Mouse (Mus musculus): ENCODE results near the gene Cenps.

The Cenps gene

DNA sequence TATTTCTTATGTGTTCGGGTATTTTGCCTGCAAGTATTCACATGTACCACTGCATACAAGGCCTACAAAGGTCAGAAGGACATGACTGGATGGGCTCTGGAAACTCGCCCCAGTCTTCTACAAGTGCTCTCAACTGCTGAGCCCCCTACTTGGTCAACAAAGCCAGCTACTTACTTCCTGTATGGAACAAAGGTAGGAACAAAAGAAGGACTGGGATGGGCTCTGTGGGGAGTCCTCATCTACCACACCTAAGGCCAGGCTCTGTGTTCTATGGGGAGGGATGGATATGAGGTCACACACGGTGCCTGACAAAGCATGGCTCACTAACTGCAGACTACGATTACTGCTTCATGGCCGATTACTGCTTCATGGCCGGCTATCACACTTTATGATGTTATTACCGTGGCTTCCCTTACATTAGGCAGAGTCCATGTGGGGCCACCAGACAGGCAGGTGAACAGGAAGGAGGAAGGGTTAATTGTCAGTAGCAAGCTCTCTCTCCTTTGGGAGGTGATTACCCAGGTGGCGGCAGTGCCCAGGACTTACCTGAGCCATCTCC is 20.1 kb upstream of the Cenps start:
- DNase-seq (ENCODE audit: inconsistent ontology term) = no peak

DNA sequence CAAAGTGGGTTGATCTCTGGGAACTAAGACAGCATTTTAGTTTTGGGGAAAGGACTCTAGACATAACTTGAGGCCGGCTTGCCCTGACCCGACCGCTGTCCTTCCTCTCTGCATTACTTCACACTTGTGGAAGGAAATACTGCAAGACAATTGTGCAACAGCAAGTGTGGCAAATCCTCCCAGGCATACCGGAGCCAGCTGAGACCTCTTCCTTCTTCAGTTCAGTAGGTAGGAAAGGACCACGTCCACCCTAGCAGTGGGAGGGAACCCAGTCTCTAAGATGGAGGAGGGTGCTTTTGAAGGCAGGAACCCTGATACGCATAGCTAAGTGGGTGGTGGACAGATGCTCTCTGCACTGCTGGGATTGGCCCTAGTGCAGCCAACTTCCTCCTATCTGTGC is 18.3 kb upstream of the Cenps start:
- DNase-seq (ENCODE audit: inconsistent ontology term) = no peak

DNA sequence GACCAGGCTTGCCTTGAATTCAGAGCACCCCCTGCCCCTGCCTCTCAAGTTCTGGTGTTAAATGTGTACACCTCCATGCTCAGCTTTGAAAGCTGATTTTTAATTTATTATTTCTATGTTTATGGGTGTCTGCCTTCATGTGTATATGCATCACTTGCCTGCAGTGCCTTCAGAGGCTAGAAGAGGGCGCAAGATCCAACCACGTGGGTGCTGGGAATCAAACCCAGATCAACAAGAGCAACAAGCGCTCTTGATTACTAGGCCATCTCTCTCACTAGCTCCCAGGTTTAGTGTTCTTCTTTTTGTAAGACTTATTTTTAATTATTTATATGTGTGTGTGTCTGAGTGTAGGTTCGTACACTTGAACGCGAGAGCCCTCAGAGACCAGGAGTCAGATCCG is 17.4 kb upstream of the Cenps start:
- DNase-seq (ENCODE audit: inconsistent ontology term) = no peak

DNA sequence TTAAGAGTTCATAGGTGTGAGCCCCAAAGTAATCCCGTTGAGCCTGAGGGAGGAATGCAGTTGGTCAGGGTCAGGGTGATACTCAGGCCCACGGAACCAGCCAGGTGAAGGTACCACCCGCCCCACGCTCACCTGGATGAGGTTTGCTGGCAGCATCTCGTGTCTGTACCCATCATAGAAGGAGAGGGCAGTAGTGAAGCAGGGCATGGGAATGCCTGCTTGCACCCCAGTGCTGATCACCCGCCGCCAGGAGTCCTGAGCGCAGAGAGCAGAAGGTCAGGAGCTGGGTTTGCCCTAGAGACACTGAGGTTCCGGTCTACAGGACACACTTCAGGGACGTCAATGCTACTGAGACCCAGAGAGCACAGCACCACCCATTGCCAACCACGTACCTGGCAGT is 13.3 kb upstream of the Cenps start:
- no peak for DNase-seq (ENCODE audit: inconsistent ontology term)

DNA sequence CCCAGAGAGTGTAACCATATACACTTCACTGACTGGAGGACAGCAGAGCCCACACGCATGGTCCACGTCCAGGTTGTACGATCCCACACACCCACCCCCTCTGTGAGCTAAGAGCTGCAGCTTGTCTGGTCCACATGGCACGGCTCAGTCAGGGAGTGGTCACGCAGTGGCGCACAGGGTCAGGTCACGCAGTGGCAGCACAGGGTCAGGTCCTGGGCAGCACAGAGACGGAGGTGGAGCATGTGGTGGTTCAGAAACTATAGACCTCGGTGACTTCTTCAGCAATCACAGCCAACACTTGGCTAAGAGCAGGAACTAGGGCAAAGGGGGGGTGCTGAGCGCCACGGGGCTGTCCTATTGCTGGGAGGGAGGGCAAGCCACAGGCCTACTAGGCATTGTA is 12.8 kb upstream of the Cenps start:
- no peak for DNase-seq (ENCODE audit: inconsistent ontology term)

DNA sequence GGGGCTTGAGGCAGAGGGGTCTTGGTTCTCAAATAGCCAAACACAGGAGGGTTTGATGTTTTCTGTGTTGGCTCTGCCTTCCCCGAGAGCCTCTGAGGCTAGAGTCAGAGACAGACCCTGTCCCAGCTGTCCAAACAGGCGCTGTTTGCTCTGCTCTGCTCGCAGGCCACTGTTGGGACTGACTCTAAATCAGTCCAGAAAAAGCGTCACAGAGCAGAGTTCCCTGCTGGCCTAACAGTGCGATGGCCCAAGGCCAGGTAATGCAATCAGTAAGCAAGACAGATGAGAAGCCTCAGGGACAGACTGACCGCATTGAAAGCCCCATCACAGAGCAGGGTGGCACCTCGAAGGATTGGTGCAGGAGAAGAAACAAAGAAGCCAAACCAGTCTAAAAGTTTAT is 12.2 kb upstream of the Cenps start:
- no peak for DNase-seq (ENCODE audit: inconsistent ontology term)

DNA sequence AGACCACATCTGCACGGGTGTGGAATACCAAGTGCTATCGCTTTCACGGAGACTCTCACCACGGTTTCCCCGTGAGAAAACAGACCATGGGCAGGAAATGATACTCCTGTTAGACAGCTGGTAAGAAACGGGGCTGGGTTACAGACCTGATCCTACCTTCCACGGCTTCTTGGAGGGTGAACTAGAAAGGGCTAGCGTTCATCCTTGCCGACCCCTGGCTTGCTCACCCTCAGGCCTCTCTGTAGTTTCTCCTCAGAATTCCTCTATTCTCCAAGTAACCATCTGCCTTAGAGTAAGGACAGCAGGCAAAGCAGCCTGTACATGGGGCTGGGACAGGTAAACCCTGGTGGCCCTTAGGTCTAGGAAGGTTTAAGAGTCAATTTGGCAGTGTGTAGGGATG is 11.8 kb upstream of the Cenps start:
- DNase-seq (ENCODE audit: inconsistent ontology term) = no peak

DNA sequence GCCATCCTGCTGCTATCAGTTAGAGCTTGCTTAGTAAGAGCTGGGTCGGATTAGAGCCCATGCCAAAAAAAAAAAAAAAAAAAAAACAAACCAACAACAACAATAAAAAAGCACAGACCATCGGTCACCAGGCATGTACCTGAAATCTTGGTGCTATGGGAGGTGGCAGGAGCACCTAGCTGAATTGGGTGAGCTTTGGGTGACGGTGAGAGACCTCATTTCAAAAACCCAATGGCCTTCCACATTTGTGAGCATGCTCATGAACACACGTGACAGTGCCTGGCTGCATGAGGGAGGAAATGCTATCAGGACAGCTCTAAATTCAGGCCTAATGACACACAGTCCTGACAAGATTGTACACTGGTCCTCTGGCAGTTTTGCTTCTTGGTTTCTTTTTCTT is 10.7 kb upstream of the Cenps start:
- no peak for DNase-seq (ENCODE audit: inconsistent ontology term)

DNA sequence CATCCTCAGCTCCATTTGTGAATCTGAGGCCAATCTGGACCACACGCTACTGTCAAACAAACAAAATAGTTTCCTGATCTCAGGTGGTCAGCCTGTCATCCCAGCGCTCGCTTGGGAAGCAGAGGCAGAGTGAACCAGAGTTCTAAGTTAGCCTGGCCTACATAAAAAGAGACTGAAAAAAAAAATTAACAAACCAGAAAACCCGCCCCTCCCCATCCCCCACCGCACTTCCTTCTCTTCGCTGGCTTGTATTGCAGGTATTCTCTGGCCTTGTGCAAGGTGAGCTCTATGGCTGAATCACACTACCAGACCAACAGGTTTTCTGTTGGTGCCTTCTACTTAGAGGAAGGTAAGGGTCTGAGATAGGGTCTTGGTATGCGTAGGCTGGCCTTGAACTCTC is 10.1 kb upstream of the Cenps start:
- DNase-seq (ENCODE audit: inconsistent ontology term) = no peak

DNA sequence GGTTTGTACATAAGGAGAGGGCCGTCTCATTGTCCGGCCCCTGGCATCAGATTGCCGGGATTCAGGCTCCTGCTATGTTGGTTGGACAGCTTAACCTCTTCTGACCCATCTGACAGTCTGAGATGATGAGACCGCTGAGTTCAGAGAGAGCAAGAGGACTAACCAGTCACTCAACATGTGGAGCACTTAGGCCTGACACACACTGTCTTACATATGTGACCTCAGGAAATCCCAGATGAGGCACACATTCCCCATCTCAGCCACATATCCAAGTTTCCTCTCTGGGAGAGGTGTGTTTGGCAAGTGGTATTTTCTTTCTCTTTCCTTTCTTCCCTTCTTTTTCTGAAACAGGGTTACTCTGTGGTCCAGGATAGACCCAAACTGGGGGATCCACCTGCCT is 7.7 kb upstream of the Cenps start:
- DNase-seq (ENCODE audit: inconsistent ontology term) = no peak

DNA sequence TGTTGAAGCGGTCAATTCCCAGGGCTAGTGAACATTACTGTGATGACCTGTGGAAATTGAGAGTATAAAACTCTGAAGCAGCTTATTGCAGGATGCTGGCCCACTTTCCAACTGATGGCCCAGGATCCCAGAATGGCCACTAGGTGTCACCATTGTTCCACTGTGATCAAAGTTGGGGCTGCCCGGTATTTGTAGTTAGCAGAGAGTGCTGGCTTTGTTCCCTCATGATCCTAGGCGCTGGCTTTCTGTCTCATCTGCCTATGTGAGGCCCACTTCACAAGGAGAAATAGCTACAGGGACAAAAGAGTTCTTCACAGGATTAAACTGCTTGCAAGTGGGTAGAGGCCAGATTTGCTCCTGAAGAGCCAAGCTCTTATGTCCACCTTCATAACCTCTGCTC is 7.0 kb upstream of the Cenps start:
- DNase-seq (ENCODE audit: inconsistent ontology term) = peak; percentile 77

DNA sequence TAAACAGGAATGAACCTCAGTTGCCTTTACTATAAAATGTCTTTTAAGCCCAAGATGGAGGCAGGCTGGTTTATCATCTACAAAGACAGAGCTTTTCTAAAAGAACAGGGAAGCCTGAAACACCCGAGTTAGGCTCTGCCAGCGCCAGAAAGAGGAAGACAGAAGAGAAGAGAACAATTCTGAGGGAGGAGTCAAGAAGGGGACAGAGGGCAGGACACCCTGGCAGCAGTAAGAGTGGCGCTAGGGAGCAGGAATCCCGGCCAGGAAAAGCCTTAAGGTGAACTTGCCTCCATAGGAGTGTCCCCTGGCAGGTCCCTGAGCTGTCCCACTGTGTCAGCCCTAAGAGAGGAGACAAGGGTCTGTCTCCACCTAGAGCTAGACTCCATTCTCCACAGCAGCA is 6.2 kb upstream of the Cenps start:
- DNase-seq (ENCODE audit: inconsistent ontology term) = no peak

DNA sequence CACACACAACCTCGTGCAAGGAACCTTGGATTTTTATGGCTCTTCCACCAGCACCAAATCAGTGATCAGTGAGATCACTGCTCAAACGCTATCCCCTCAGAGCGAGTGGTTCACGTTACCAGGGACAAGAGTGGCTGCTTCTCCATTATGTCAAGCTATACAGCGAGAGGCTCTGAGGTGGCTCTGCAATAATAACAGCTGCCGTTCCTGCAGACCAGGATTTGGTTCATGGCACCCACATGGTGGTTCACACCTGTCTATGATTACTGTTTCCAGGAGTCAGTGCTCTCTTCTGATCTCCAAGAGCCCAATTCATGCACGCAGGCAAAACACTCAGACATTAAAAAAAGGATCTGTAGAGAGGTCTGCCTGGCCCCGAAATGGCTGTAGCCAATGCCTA is 1.1 kb upstream of the Cenps start:
- no peak for DNase-seq (ENCODE audit: inconsistent ontology term)

DNA sequence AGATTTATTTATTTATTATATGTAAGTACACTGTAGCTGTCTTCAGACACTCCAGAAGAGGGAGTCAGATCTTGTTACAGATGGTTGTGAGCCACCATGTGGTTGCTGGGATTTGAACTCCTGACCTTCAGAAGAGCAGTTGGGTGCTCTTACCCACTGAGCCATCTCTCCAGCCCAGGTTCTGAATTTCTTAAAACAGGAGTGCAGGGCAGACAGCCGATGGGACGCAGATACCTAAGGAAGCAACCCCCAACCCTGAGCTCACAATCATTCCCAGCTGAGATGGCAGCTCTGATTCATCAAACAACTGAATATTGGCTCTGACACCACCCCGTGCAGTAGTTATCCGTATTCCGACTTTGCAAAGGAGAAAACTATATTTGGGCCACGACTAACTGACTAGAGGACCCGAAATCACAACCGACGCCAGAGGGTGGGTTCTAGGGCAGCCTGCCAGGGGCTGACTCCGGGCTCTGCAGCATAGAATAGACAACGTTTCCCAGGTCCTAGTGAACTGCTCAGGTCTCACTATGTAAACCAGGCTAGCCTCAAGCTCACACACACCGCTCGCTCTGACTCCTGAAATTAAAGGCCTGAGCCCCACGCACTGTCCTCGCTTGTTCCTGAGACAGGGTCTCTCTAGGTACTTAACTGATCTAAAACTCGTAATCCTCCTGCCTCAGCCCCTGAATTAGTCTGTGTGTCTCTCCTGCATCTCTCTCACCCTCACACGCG is 1.1 kb downstream of the Cenps start:
- DNase-seq (ENCODE audit: inconsistent ontology term) = peak; percentile 6

DNA sequence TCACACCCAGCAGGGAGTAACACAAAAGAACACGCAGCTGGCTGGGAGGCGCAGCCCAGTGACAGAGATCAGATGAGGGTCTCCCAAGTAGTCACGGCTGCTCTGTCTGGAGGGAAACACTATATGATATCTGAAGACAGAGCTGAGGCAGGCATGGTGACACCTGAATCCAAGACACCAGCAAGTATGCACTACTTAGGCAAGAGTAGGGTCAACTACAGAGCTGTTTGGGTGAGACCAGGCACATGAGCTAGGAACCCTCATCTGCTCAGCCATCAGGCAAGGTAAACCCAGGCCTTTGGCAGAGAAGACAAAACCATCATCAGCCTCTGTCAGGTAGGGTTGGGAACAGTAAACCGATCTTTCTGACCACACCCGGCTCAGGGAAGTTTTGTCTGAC is 4.0 kb downstream of the Cenps start:
- no peak for DNase-seq (ENCODE audit: inconsistent ontology term)

DNA sequence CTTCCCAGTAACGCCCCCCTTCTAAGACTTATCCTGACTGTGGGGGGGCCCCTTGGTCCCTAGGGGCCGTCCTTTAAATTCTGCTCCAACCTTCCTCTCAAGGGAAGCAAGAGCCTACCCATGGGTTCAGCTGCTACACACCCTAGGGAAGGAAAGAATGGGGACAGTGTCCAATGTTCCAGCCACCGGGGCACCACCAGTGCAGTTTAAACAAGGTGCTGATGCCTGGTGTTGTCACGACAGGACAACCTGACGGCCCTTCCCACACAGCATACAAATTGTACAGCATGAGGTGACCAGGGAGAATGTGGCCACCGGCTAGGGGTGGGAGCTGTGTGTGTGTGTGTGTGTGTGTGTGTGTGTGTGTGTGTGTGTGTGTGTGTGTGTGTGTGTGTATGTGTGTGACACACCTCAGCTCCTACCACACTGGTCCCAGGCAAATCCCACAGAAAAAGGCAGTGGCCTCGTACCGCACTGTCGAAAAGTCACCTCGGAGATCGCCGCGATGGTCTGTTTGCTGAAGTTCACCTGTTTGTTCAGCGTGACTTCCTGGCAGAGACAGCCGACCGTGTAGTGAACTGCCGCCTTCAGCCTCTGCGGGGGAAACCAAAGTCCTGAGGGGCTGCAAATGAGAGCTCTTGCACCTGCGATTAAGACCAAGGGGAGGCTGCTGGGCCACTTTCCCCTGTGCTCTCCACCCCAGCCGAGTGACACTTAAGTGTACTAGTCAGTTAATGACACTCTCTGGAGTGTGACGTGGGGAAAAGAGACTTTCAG is 5.5 kb downstream of the Cenps start:
- no peak for DNase-seq (ENCODE audit: inconsistent ontology term)

DNA sequence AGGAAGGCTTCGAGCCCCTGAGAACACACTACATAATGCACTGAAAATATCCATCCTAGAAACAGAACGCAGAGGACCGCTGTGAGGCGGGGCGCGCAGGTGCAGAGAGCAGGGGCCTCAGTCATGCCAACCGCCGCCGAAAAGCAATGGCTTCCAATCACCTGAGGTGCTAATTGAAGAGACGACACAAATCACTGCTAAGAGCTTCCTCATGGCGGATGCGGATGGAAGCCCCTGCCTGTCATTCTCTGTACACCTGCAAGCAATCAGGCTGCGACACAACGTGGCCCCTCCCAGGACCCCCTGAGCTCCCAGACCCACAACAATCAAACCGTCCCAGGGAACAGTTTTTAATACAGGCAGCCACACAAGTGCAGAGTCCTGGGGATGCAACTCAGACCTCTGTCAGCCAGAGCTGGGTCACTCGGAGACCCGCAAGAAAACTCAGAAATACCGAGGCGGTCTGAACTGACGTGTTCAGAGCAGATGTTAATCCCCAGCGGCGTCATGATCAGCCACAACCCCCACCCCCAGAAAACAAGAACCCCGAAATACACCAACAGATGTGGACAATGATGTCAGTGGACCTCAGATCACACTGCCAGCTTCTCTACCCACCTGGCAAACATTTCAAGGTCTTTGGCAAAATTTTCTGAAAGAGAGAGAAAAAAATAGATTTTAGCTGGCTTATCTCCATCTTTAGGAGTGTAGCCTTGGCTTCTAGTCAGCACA is 6.2 kb downstream of the Cenps start:
- DNase-seq (ENCODE audit: inconsistent ontology term) = no peak

DNA sequence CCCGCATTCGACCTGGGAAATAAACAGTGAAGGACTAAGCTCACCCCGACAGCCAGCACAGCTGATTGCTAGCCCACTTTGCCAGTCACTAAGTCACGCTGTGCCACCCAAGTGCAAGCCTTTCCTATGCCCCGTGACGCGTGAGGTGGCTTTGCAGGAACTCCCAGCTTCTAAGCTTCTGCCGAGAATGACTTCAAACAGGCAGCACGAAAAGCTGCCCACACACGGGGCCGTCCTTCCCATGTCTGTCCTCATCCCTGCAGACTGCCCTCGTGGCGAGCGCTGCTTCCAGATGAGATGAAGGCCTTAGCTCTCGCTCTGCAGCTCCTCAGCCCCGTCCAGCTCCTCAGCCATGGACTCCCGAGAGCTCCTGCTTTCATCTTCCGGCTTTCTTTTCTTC is 9.0 kb downstream of the Cenps start:
- DNase-seq (ENCODE audit: inconsistent ontology term) = no peak

DNA sequence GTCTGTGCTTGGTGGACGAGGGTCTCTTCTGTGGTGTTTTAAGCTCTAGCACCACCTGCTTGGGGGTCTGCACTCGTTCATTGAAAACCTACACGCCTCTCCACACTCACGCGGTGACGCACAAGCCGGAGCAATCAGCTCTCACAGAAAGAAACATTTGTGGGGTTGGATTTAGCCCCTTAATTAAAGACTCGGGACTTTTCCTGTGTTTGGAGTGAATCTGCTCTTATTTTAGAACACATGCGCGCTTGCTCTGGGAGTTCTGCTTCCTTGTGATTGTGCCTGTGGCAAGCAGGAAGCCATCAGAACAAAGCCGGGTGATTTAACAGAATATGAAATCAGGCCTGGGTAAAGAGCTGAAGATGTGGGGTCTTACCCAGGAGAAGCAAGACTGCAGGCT is 10.8 kb downstream of the Cenps start, which contains the start of gene Cort:
Gene Cort (minus strand): TSS at position 101 of the 400 bp plus-strand sequence.
- DNase-seq (ENCODE audit: inconsistent ontology term) = no peak

DNA sequence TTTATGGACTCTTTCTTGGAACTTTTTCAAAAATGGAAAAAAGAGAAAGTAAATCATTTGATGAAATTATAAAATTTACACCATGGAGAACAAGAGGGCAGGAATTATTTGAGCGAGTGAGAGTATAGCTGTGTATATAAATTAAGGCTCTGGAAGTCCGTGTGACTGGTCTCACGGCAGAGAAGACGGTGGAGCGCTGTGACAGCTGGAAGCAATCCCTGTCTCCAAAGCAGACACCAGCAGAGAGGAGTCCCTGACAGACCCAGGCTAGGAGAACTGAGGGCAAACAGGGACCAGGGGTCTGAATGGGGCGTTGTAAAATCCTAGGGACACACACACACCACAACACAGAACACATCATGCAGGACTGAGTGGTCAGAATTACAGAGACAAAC is 11.3 kb downstream of the Cenps start:
- DNase-seq (ENCODE audit: inconsistent ontology term) = no peak

DNA sequence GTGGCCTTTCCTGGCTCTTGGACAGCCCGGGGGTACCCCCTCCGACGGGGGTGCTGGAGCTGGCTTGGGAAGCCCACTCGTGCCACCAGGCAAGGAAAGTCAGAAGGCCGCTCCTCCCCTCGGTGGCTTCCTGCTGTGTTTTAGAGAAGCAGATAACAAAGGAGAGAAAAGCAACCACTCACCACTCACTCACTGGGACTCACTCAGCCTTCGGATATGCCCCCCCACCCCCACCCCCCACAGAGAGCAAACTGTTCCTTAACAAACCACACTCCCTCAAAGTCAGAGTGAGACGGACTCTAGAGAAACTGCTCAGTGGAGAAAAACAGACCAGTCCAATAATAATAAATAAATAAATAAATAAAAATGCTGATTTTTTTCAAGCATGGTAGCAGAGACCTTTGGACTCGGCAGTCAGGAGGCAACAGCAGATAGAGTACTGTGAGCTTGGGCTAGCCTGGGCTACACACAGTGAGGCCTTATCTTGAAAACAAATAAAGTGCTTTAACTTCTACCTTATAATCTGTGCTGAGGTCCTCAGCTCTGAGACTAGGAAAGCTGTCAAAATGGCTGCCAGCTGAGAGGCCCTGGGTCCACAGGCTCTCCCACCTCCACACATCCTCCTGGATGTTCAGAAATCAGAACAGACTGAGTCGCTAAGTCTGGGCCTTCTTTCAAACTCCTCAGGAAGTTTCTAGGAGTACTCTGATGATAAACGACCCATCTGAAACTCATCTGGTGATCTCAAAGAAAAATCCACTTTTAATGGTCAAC is 11.9 kb downstream of the Cenps start:
- no peak for DNase-seq (ENCODE audit: inconsistent ontology term)

DNA sequence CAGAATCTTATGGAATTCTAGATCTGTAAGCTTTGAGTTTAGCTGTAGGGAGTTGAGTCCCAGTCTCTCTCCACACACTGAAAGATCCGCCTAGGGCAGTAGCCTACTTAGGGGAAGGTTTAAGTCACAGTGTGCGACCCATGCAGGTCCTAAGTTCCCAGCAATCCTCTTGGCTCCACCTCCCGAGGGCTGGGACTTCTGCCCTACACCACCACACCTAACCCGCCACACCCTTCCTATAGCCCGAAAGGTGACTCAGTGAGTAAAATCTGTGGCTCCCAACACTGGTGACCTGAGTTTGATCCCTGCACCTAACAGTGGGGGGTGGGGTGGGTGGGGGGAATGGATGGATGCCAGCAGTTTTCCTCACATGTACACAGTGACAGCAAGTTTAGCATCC is 14.0 kb downstream of the Cenps start:
- no peak for DNase-seq (ENCODE audit: inconsistent ontology term)
